Mouse (Mus musculus) frontal cortex, postnatal 36 days (tissue): ENCODE measurements at regions not wholly inside any gene's neighbourhood (a gene's known extent, or its start where the extent isn't known, plus 50 kb on each side); places are given as distances from the start of the nearest gene placed in this dataset.

Experiments
- DNase-seq, 2 experiments: peaks; one replicate each; pipeline ENCODE4 v3.0.0; 2022; ENCODE audit warnings: low spot score in 2 of 2

DNA sequence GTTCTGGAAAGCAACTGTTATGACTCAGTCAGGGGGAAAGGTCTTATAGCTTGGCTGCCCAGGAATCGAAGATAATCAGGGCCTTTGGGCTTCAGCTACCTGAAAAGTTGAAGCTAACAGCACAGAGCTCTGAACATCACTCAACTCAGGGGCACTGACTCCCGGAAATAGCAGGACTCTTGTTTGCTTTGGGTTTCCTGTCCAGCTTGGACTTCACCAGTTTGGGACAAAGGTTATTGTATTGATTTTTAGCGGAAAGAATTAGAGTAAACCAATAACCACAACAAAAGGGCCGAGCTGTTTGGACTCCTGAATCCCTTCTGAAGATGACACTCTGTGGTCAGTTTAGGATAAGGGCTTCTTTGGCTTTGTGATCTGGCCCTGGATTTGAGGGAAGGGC, 53.4 kb upstream of the Sall1 start:
- no peak for DNase-seq
